Mouse (Mus musculus) CH12.LX (cell line): Measurements from ENCODE around the gene Adgrl3. TPM values are rescaled to one million over a fixed set of nuclear protein-coding genes. Genes with fewer than 3 reads are reported as not detected.

Source experiments
- DNase-seq: peaks from one replicate; pipeline ENCODE4 v3.0.0-alpha.2; 2013; ENCODE audit errors: extremely low read depth
- H3K27ac ChIP-seq: 2 replicates; pipeline ENCODE4 v1.5.1; 2012; ENCODE audit warnings: low read depth, mild to moderate bottlenecking, control low read depth, moderate library complexity; ENCODE audit not compliant: insufficient read depth
- H3K27me3 ChIP-seq: replicated peaks from 2 replicates; pipeline ENCODE3; 2012; ENCODE audit warnings: inconsistent platforms
- H3K36me3 ChIP-seq, 2 experiments: replicated peaks in 1 of 2; 2 replicates each; pipeline versions ENCODE3 to v1.6.1; 2012; ENCODE audit warnings: inconsistent platforms in 1 of 2, low read length in 1 of 2, mild to moderate bottlenecking in 1 of 2, mixed read lengths in 1 of 2, moderate library complexity in 1 of 2; ENCODE audit not compliant: control insufficient read depth in 1 of 2, insufficient read depth in 1 of 2
- H3K4me1 ChIP-seq, 2 experiments: 2 replicates each; pipeline ENCODE4 v1.6.1; 2012; ENCODE audit warnings: inconsistent platforms in 1 of 2, moderate library complexity in 1 of 2; ENCODE audit not compliant: insufficient read depth in 2 of 2, control insufficient read depth in 1 of 2
- H3K4me2 ChIP-seq: 2 replicates; pipeline ENCODE4 v1.6.1; 2012; ENCODE audit warnings: low read depth, mild to moderate bottlenecking, control low read depth; ENCODE audit not compliant: poor library complexity, insufficient read depth, severe bottlenecking
- H3K4me3 ChIP-seq, 3 experiments: fragments of 150-350 bp in 1 of 3; sonication (generic) in 1 of 3; replicated peaks in 1 of 3; 2 replicates each; pipeline versions ENCODE3 to v1.5.1; 2011 to 2012; ENCODE audit warnings: low read depth in 2 of 3, low read length in 2 of 3, mild to moderate bottlenecking in 2 of 3, moderate library complexity in 2 of 3, control low read depth in 1 of 3, improper control_type of control experiment in 1 of 3, inconsistent platforms in 1 of 3, mixed read lengths in 1 of 3; ENCODE audit not compliant: poor library complexity in 1 of 3
- H3K79me2 ChIP-seq: replicated peaks from 2 replicates; pipeline ENCODE4 v1.6.1; 2012; ENCODE audit warnings: mild to moderate bottlenecking, moderate library complexity; ENCODE audit not compliant: control insufficient read depth, poor library complexity, insufficient read depth, severe bottlenecking; ENCODE audit errors: extremely low read depth
- H3K9ac ChIP-seq: 2 replicates; pipeline ENCODE4 v1.6.1; 2012; ENCODE audit warnings: low read depth, mild to moderate bottlenecking, control low read depth, moderate library complexity; ENCODE audit not compliant: insufficient read depth
- H3K9me3 ChIP-seq: replicated peaks from 2 replicates; pipeline ENCODE3; 2012; ENCODE audit warnings: low read length, inconsistent platforms, mixed read lengths
- CHD1 ChIP-seq: IDR thresholded peaks from 2 replicates; pipeline ENCODE4 v1.6.1; 2012; ENCODE audit warnings: low read depth, low read length, improper control_type of control experiment, inconsistent platforms
- CHD2 ChIP-seq: IDR thresholded peaks from 2 replicates; pipeline ENCODE4 v1.6.1; 2011; ENCODE audit warnings: low read length, improper control_type of control experiment
- CTCF ChIP-seq, 2 experiments: IDR thresholded peaks in 1 of 2; conservative IDR thresholded peaks in 1 of 2; 2 replicates each; pipeline ENCODE4 v1.5.1; 2011 to 2012; ENCODE audit warnings: low read depth in 2 of 2, low read length in 2 of 2, improper control_type of control experiment in 1 of 2, inconsistent platforms in 1 of 2, mild to moderate bottlenecking in 1 of 2, moderate library complexity in 1 of 2
- ETS1 ChIP-seq: conservative IDR thresholded peaks from 2 replicates; pipeline ENCODE4 v1.6.1; 2012; ENCODE audit warnings: low read depth, mild to moderate bottlenecking, inconsistent platforms, low read length, improper control_type of control experiment, moderate library complexity
- GABPA ChIP-seq: IDR thresholded peaks from 2 replicates; pipeline ENCODE4 v1.6.1; 2012; ENCODE audit warnings: low read depth, low read length, improper control_type of control experiment, inconsistent platforms; ENCODE audit not compliant: insufficient replicate concordance
- IRF4 ChIP-seq: IDR thresholded peaks from 2 replicates; pipeline ENCODE4 v1.6.1; 2014; ENCODE audit warnings: low read depth, mild to moderate bottlenecking, inconsistent platforms, low read length, improper control_type of control experiment
- JUND ChIP-seq: conservative IDR thresholded peaks from 2 replicates; pipeline ENCODE4 v1.6.1; 2011; ENCODE audit warnings: low read depth, low read length, improper control_type of control experiment
- KAT2A ChIP-seq: IDR thresholded peaks from 2 replicates; pipeline ENCODE4 v1.6.1; 2012; ENCODE audit warnings: low read length, improper control_type of control experiment, inconsistent platforms; ENCODE audit not compliant: insufficient replicate concordance
- MAFK ChIP-seq: IDR thresholded peaks from 2 replicates; pipeline ENCODE4 v1.6.1; 2011; ENCODE audit warnings: low read length, improper control_type of control experiment; ENCODE audit not compliant: insufficient replicate concordance
- MAX ChIP-seq: IDR thresholded peaks from 2 replicates; pipeline ENCODE4 v1.6.1; 2011; ENCODE audit warnings: low read length, improper control_type of control experiment
- MEF2A ChIP-seq: IDR thresholded peaks from 2 replicates; pipeline ENCODE4 v1.6.1; 2014; ENCODE audit warnings: low read depth, mild to moderate bottlenecking, inconsistent platforms, low read length, improper control_type of control experiment, borderline replicate concordance
- NELFE ChIP-seq: IDR thresholded peaks from 2 replicates; pipeline ENCODE4 v1.6.1; 2011; ENCODE audit warnings: low read depth, low read length, improper control_type of control experiment
- PAX5 ChIP-seq: IDR thresholded peaks from 2 replicates; pipeline ENCODE4 v1.6.1; 2012; ENCODE audit warnings: low read length, inconsistent platforms, mixed read lengths
- POLR2A ChIP-seq: IDR thresholded peaks from 2 replicates; pipeline ENCODE4 v1.6.1; 2011; ENCODE audit warnings: low read depth, mild to moderate bottlenecking, improper control_type of control experiment, low read length
- POLR2AphosphoS2 ChIP-seq: IDR thresholded peaks from 2 replicates; pipeline ENCODE4 v1.6.1; 2011; ENCODE audit warnings: low read depth, low read length, improper control_type of control experiment
- RAD21 ChIP-seq: IDR thresholded peaks from 2 replicates; pipeline ENCODE4 v1.6.1; 2011; ENCODE audit warnings: low read depth, mild to moderate bottlenecking, low read length, improper control_type of control experiment, moderate library complexity
- RCOR1 ChIP-seq: conservative IDR thresholded peaks from 2 replicates; pipeline ENCODE4 v1.6.1; 2012; ENCODE audit warnings: low read depth, mild to moderate bottlenecking, inconsistent platforms, low read length, improper control_type of control experiment
- SIN3A ChIP-seq: IDR thresholded peaks from 2 replicates; pipeline ENCODE4 v1.6.1; 2012; ENCODE audit warnings: low read length, improper control_type of control experiment, inconsistent platforms
- SMC3 ChIP-seq: IDR thresholded peaks from 2 replicates; pipeline ENCODE4 v1.6.1; 2011; ENCODE audit warnings: low read depth, low read length, improper control_type of control experiment
- TCF12 ChIP-seq: IDR thresholded peaks from 2 replicates; pipeline ENCODE4 v1.6.1; 2014; ENCODE audit warnings: low read depth, mild to moderate bottlenecking, inconsistent platforms, low read length, improper control_type of control experiment
- UBTF ChIP-seq: IDR thresholded peaks from 2 replicates; pipeline ENCODE4 v1.6.1; 2012; ENCODE audit warnings: low read depth, mild to moderate bottlenecking, inconsistent platforms, low read length, improper control_type of control experiment, moderate library complexity
- USF1 ChIP-seq: IDR thresholded peaks from 2 replicates; pipeline ENCODE4 v1.6.1; 2014; ENCODE audit warnings: low read depth, mild to moderate bottlenecking, inconsistent platforms, low read length, improper control_type of control experiment
- ZMIZ1 ChIP-seq: IDR thresholded peaks from 2 replicates; pipeline ENCODE4 v1.6.1; 2012; ENCODE audit warnings: low read depth, mild to moderate bottlenecking, inconsistent platforms, low read length, improper control_type of control experiment
- ZNF384 ChIP-seq: IDR thresholded peaks from 2 replicates; pipeline ENCODE4 v1.6.1; 2012; ENCODE audit warnings: low read depth, low read length, improper control_type of control experiment, inconsistent platforms
- dilution Hi-C: fragments of 300-500 bp; cut with MboI; formaldehyde crosslinking; loops from 2 replicates; pipeline ENCODE4 v1.14.3; 2020; ENCODE audit warnings: low sequenced_read_pairs; ENCODE audit not compliant: extremely low pct_unique_long_range_greater_than_20kb, extremely low pct_ligation_motif_present
- in situ Hi-C: fragments of 300-500 bp; cut with MboI; formaldehyde crosslinking; loops from 3 replicates; pipeline ENCODE4 v1.14.3; 2019; ENCODE audit warnings: low sequenced_read_pairs, low pct_ligation_motif_present, low pct_unique_long_range_greater_than_20kb, mixed read lengths
- polyA plus RNA-seq: library from polyadenylated mRNA; unstranded; fragments of >175 nt; gene quantifications from 2 replicates; pipeline ENCODE4 v1.2.1, GENCODE M21; 2012; ENCODE audit warnings: low read depth; ENCODE audit not compliant: insufficient read length
- total RNA-seq, 2 experiments: library from RNA; depleted of rRNA; stranded (reverse); fragments of 300-350 nt in 1 of 2; fragments of >200 nt in 1 of 2; gene quantifications; 2 replicates each; pipeline ENCODE4 v1.2.3; 2012 to 2014

The Adgrl3 gene
- total and polyA plus RNA-seq, 3 experiments = 0.13 TPM; not detected in 2

DNA sequence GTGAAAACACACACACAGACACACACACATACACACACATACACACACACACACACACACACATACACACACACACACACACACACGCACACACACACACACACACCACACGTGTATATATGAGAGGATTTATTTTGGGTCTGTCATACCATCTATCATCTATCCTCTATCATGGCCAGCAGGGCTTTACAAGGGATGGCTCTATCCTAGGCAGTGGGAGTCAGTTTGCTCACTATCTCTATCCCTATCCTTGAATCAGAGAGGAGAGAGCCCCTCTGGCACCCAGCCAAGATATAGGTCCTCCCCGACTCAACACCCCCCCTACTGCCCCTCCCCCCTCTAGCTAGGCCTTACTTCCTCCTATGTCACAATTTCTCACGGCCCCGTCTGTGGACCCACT, 625.6 kb downstream of the Adgrl3 start:
- H3K4me3 ChIP-seq = no peak overlapping the region
- H3K4me1 ChIP-seq = peaks cover 0 to 6% of the 10 kb centered on the region in 2 experiments; a peak in 2 of 4 replicates
- no peaks in the 10 kb centered on the region for H3K27me3 ChIP-seq
- no peak overlapping the region for H3K9ac ChIP-seq
- in situ Hi-C loops (no loop called here), dilution Hi-C loops (no loop called here)
- H3K79me2 ChIP-seq = no peaks in the 10 kb centered on the region
- no peaks in the 10 kb centered on the region for H3K36me3 ChIP-seq
- H3K9me3 ChIP-seq = no peaks in the 10 kb centered on the region
- TF ChIP-seq SIN3A (no peak), RCOR1 (no peak), MEF2A (no peak), POLR2A (no peak), PAX5 (no peak), MAFK (no peak), MAX (no peak), UBTF (no peak), CTCF (conservative IDR thresholded peaks at IDR 0.05 in 1 of 2, IDR thresholded peaks at IDR 0.05 in 1 of 2; ENCODE audit: low read depth in 2 of 2, low read length in 2 of 2) (no peak), CHD2 (no peak), JUND (no peak), IRF4 (no peak)
- no peak overlapping the region for H3K4me2 ChIP-seq
- no peak overlapping the region for H3K27ac ChIP-seq
- DNase-seq = no peak

- peaks cover 0 to 3% of the 10 kb centered on the region in 2 experiments; a peak in 1 of 4 replicates for H3K4me1 ChIP-seq
- dilution Hi-C loops (no loop called here), in situ Hi-C loops (no loop called here)
Measured at GRCm38 (mm10) chr5:81653941-81654340, 634.0 kb downstream of the Adgrl3 start.

More at GRCm38 (mm10) chr5:81653941-81654340, 634.0 kb downstream of the Adgrl3 start:
- no peak overlapping the region for H3K27ac ChIP-seq
- H3K27me3 ChIP-seq = no peaks in the 10 kb centered on the region
- H3K9ac ChIP-seq = no peak overlapping the region
- no peaks in the 10 kb centered on the region for H3K79me2 ChIP-seq
- H3K36me3 ChIP-seq = no peaks in the 10 kb centered on the region
- no peaks in the 10 kb centered on the region for H3K9me3 ChIP-seq
- peak overlapping the region; percentile 16; the same call in 1 of the 2 replicates for H3K4me2 ChIP-seq
- DNase-seq = no peak
- no peak for TF ChIP-seq TCF12
- TF ChIP-seq KAT2A = no peak
- TF ChIP-seq CHD1 = no peak
- no peak for TF ChIP-seq ZMIZ1
- no peak for TF ChIP-seq ZNF384
- no peak for TF ChIP-seq PAX5
- no peak for TF ChIP-seq IRF4
- TF ChIP-seq POLR2A = no peak
- TF ChIP-seq SMC3 = no peak
- TF ChIP-seq POLR2AphosphoS2 = no peak
- TF ChIP-seq CHD2 = no peak
- no peak for TF ChIP-seq MAFK
- no peak for TF ChIP-seq GABPA
- TF ChIP-seq NELFE = no peak
- TF ChIP-seq USF1 = no peak
- TF ChIP-seq ETS1 = no peak
- no peak for TF ChIP-seq RAD21
- TF ChIP-seq, all 38 proteins: peak for 0
- no peak overlapping the region for H3K4me3 ChIP-seq
